Mouse (Mus musculus) layer of hippocampus, adult 8-10 months (tissue): ENCODE results near the gene Mtor. TPM values are rescaled to one million over a fixed set of nuclear protein-coding genes. Genes with fewer than 3 reads are reported as not detected.

ENCODE experiments used
- DNase-seq, 2 experiments: peaks; one replicate each; pipeline ENCODE4 v3.0.0; 2022; ENCODE audit warnings: low spot score in 2 of 2
- total RNA-seq, 4 experiments: library from RNA; stranded (reverse); gene quantifications; 2 replicates each; pipeline ENCODE4 v1.2.4; 2022

Gene Mtor
- total RNA-seq, 4 experiments from 2014 or later: 84.8 to 92.8 (median 86.8) TPM

DNA sequence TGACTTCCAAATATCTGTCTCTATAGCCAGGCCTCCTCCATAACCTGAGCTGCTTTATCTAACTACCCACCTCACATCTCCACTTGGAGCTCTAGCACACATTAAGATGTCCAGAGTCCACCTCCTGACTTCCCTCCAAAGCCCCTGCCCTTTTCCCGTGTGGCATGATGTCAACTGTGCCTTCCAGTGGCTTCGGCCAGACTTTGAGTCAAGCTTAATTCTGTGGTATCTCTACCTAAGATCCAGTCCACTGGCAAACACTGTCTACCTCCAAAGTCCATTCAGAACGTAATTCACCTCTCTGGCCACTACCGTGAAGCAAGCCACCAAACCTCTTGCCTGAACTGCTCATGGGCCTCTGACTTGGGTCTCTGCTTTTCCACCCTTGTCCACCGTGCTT lies 6.5 kb upstream of the Mtor start:
- no peak for DNase-seq

DNA sequence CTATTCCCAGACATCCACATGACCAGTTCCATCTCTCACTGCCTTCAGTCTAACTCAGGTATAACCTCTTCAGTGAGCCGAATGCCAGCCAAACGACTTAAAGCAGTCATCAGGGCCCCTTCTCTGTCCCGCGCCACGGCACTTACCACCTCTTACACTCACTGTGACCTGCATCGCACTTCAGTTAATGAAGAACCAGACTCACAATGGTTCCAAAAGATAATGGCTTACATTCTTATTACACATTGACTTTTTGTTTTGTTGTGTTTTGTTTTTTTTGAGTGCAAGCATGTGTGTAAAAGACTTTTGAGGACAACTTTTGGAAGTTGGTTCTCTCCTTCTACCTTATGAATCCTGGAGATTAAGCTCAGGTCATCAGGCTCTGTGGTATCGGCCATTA lies 5.8 kb upstream of the Mtor start:
- no peak for DNase-seq

DNA sequence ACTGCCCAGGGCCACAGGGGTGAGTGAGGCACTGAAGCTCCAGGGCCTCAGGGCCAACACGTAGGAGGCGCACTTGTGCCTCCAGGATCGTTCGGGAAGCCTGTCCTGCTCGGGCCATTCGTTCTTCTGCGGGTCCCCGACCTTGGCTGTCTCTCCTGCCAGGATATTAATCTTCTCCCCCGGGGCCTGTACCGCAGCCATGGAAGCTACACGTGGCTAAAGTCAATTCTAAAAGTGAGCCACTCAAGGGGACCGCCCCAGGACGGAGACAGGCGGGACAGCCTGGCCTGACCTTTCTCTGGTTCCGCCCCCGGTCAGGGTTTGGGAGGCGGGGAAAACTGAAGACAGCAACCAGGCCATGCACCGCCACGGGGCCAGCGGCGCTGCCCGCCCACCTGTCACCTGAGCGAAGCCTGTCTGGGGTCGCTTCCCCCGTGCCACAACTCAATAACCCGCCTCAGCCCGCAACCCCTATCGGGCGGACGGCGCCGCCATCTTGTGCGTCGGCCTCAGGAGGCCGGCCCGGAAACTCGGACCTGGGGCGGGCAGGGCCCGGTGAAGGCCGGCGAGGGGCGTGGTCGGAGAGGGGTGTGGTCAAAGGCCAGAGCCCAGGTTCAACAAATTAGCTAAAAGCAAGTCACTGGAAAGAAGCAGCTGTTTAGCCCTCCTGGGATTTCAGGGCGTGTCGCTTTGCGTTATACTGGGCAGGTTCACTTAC lies 4.0 kb upstream of the Mtor start, which contains the start of gene Ubiad1:
Gene Ubiad1 (minus strand): TSS at position 522 of the 718 bp plus-strand sequence.
- peak; percentile 47 to 61 for DNase-seq

DNA sequence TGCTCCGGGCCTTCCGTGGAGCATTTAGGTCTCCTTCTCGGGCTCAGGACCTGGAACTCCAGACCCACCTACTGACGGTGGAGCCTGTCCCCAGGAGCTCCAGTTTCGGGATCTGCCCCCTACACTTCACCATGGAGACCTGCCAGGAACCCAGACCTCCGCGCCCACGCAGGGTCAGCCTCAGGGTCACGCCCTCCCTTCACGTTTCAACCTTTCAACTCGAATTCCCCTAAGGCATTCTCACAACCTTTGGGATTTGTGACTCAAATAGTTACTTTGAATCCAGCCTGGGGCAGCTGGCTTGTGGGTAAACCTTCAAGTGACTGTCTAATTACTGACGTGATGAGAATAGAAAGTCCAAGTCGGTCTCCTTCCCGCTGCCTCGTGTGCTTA lies 438 bp downstream of the Mtor start:
- DNase-seq: peak in 1 of 2 experiments; percentile 47

DNA sequence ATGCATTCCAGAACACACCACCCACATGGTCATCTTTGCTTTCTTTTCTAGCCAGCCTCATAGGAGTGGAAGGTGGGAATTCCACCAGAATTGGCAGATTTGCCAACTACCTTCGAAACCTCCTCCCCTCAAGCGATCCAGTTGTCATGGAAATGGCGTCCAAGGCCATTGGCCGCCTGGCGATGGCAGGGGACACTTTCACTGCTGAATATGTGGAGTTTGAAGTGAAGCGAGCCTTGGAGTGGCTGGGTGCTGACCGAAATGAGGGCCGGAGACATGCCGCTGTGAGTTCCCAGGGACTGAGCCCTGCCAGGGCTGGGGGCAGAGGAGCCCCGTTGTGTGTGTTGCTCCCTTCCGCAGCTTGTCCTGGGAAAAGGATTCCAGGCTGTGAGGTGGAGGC lies 5.3 kb downstream of the Mtor start:
- no peak for DNase-seq

DNA sequence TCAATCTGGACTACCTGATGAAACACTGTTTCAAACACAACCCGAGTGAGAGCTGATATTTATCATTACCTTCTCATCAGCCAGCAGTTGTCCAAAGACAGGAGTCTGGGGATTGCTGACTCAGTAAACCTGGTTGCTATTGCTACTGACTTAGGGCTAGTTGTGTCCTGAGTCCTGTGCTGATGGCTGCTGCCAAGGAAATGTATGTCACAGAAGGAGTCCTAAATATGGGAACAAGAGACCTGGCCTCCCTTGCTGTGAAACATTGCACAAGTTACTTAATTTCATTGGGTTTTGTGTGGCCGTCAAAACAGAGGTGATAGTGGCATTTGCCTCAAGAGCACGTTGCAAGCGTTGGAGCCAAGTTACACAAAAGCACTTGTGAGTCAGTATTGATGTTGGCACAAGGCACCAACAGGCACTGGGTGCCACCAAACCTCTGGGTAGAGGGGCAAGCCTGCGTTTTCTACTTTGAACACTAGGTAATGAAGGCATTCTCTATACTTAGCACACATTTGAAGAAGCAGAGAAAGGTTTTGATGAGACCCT lies 7.1 kb downstream of the Mtor start:
- DNase-seq: no peak

DNA sequence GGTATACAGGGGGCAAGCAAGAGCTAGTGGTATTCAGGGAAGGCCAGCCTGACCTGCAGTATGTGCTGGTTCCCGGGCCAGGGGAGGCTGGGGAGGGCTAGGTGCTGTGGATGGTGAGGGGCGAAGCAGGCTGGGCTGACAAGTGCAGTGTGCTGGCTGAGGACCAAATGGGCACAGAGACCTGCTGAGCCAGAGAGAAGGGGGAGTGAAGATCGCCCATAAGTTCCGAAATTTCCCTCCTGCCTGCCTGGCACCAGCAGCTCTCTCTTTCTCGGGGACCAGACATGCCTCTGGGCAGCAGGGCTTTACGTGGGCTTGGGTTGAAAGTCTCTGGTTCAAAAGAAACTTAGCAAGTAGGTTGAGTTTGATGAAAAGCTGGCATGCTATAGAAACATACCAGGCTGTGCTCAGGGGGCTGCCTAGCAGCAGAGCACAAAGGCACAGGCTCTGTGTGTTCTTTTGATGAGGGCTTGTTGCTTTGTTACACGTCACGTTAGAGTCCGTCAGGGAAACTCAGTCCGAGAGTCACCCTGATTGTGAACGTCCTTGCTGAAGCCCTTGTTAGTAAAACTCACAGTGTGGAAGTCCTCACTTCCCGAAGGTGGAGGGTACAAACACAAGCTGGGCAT lies 12.4 kb downstream of the Mtor start:
- DNase-seq: no peak

DNA sequence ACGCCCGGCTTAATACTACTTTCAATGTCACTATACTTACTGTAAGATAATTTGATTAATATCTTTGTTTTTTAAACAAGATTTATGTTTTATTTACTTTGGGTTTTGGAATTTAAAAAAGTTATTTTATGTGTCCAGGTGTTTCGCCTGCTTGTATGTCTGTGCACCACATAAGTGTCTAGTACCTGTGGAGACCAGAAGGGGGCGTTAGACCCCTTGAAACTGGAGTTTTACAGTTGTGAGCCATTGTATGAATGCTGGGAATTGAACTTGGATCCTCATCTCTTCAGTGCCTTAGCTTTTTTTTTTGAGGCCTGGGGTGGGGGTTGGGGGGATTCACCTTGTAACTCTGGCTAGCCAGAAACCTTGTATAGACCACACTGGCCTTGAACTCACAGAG lies 13.4 kb downstream of the Mtor start:
- DNase-seq: no peak

DNA sequence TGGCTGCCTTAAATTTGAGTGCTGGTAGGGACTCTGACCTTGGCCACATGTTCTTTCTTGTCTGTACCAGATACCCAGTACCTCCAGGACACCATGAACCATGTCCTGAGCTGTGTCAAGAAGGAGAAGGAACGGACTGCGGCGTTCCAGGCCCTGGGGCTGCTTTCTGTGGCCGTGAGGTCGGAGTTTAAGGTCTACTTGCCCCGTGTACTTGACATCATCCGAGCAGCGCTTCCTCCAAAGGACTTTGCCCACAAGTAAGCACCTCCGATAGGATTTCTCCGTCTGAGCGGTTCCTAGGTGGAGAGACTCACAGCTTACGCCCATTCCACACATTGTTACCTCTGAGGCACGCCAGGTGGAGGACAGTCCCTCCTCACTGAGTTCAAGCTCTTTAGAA lies 14.3 kb downstream of the Mtor start:
- DNase-seq: no peak

DNA sequence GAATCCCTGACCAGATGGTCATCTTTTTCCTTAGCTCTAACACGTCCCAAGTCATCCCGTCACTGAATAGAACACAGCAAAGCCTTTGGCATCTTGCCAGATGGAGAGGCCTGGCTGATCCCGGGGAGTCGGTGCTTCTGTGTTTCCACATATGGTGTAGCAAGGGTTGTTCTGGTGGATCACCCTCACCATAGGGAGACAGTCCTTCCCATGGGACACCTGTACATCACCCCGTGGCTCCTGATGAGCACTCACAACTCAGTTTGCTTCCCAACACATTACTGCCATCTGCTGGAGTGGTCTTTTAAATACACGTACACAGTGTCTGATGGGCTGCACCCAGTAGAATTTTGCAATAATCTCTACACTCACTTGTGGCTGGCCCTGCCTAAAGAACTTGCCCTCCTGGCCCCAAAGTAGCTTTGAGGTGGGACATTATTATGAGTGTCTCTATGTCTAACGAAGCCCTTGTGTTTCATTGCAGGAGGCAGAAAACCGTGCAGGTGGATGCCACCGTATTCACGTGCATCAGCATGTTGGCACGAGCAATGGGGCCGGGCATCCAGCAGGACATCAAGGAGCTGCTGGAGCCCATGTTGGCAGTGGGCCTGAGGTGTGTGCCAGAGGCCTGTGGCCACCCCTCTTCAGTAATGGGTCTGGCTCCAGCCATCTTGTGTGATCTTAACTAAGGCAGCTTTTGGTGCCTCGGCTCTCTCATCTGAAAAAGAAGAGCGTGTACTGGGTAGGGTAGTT lies 15.0 kb downstream of the Mtor start:
- peak in 1 of 2 experiments; percentile 39 for DNase-seq

DNA sequence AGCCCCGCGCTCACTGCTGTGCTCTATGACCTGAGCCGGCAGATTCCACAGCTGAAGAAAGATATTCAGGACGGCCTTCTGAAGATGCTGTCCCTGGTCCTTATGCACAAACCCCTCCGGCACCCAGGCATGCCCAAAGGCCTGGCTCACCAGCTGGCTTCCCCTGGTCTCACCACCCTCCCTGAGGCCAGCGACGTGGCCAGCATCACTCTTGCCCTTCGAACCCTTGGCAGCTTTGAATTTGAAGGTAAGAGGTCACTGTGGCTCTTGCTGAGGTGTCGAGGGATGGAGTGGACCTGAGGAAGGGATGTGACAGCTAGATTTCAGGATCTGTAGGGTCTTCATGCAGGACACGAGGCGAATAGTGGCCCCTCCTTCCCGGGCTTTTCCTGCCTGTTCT lies 15.9 kb downstream of the Mtor start:
- DNase-seq: no peak

DNA sequence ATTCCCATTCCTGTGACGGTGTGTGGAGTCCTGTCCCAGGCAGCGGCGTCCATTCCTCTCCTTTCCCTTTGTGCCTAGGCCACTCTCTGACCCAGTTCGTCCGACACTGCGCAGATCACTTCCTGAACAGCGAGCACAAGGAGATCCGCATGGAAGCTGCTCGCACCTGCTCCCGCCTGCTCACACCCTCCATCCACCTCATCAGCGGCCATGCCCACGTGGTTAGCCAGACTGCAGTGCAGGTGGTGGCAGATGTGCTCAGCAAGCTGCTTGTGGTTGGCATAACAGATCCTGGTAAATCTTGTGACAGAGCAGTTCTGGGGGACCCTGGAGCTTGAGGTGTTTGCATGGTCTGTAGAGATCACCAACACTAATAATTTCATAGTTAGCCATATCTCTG lies 16.5 kb downstream of the Mtor start:
- DNase-seq: no peak

DNA sequence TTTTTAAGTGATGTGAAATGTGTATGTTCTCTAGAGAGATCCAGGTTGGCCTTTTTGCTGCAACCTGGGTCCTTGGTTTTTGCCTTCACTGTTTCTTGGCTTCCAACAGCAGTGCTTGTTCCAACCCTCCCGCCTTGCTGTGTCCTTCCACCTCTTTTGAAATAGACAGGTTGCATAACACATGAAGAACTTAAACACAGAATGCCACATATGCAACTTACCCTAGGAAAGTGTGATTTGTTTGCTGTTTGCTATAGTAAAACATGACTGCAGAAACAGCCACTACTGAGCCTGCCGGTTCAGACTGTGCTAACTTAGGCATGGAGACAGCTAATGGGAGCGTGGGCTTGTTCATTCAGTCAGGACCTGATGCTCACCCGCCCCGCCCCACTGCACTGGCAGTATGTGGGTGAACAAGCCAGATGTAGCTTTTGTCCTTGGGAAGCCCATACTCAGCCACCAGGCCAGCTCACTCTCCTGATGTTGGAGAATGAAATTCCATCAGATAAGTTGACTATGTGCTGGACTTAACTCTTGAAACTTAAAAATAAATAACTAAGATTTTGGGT lies 18.2 kb downstream of the Mtor start:
- DNase-seq: peak; percentile 49 to 51

DNA sequence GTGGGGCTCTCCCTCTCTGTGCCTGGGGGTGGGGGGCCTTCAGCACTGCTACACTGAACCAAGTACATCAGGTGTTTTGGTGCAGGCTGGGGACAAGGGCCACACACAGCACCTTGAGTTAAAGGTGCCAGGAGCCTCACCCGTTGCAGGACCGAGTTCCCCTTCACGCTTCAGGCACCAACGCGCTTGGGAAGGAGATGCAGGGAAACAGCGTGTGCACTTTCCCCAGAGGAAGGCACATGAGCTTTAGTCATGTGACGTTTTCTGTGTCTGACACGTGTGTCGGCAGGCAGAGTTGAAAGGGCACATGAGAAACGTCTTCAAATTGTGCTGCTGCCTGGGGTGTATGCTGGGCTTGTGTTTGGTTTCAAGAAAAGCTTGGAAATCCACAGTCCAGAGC lies 20.0 kb downstream of the Mtor start:
- DNase-seq: no peak

DNA sequence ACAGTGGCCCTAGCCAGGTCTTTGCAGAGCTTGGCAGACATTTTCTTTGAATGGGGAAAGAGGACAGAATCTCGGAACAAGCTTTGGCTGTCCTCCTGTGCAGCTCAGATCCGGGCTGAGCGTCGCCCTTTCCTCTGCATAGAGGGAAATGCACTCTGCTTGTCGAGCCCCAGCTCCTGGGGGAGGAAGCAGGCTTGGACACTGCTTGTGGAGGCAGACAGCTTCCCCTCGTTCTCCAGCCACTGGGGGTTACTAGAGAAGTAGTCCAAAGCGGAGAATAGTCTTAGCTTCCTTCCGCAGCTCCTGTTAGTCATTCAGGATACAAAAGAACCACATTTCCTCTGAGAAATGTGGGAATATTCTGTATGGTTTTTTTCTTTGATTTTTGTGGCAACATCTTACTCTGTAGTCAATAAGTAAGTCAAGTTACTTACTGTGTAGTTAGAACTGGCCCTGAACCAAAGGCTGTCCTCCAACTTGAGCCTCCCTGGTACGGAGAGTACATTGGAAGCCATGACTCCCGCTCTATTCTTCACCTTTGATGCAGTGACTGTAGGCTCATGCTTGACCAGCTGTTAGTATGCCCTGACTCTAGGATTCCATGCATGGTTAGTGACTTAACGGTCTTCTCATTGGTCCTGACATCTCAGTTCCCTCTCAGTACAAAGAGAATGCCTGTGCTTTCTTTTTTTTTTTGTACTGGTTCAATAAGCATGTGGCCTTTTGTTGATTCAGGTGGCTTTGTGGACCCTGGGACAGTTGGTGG lies 21.3 kb downstream of the Mtor start:
- no peak for DNase-seq

DNA sequence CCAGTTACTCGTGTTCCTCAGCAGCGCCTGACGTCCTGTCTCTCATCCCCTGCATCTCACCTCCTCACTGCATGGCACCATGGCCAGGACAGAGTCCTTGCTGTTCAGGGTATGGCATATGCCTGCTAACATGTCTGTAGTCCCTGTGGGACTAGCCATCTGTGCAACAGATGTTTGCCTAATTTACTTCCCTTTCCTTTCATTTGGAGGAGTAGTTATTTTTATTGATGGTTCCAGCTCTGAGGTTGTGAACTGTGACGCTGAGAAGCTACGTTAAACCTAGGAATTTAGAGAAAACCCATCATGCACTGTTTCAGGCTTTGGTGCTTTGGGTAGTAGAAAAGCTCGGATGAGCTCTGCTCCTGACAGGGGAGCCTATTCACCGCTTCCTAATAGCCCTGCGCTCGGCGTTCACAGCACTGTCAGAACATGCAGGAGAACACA lies 23.0 kb downstream of the Mtor start:
- DNase-seq: no peak

DNA sequence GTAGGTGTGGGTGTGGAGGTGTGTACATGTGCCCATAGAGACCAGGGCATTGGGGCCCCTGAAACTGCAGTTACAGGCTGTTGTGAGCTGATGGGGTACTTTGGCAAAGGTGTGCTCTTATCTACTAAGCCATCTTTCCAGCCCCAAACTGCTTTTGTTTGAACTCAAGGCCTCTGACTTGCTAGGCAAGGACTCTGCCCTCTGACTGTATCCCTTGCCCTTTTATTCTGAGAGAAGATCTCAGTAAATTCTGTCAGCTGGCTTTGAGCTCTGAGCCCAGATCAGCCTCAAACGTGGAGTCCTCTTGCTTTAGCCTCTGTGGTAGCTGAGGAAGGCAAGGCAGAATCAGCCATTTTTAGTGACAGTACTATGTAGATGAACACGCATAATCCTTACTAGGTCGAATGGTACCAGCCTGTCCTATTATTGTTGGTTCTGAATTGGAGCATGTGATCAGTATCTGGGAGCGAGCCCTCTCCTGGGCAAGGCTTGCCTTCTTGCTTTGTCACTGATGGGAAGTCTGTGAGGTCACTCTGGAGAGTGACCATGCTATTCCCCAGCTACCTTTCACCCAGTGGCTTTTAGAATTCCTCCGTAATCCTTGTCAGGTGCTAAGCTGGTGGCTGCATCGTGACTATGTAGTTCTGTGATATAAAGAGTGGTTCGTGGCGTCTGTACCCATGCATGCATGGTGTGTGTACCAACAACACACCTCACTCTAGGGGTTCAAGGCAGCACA lies 24.2 kb downstream of the Mtor start:
- no peak for DNase-seq

DNA sequence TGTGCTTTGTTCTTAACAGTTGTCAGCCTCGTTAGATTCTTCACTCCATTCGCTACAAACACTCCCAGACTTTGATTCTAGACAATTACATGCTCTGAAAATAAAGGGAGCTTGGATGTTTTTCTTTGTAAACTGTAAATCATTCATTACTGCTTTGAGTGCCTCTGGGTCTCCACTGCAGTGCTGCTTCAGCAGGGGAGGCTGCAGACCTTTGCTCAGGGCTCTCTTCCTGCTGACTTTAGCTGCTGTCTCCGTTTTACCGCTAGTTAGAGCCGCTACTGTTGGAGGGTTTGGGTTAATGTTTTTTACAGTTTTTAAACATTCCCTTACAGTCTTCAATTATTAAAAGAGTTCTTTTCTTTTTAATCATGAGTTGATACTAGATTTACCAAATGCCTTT lies 25.1 kb downstream of the Mtor start:
- no peak for DNase-seq

DNA sequence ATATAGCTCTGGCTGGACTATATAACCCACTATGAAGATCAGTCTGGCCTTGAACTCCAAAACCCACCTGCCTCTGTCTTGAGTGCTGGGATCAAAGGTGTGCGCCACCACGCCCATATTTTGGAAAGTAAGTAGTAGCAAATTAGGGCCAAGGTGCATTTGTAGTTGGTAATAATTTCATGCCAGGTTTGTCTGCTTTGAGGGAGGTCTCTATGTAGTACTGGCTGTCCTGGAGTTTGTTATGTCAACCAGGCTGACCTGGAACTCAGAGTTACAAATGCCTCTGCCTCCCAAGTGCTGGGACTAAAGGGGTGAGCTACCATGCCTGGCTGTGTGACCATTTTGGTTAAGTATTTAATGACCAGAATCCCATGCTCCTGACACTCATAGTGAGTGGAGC lies 31.8 kb downstream of the Mtor start:
- no peak for DNase-seq

DNA sequence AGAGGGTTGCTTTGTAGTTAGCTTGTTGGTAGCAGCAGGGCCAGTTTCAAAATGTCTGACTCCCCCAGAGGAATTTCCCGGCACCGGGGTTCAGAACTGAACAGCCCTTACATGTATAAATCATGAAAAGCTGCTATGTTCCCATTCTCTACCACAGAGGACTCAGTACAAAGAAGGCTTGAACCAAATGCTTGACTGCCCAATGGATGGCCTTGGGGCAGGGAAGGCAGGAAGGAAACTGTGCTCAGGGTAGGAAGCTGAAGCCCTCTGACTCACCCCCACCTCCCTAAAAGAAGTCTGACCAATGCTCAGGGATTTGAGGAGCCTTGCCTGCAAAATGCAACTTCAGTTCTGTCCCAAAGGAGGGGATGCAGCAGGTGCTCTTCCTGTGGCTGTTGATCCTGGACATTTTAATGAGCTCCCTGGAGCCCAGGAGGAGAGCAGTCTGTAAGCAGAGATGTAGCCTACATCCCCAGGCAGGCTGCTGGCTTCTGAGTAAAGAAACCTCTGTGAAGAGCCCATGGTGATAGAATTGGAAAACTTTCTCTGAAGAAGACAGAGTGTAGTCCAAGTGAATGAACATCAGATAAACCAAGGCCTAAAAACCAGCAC lies 33.3 kb downstream of the Mtor start:
- DNase-seq: no peak
